Mouse (Mus musculus): Measurements from ENCODE around the gene Aim2. TPM values are rescaled to one million over a fixed set of nuclear protein-coding genes. Genes with fewer than 3 reads are reported as not detected.

The Aim2 gene
- polyA plus RNA-seq, 1 experiment from 2014 or later, result 2.9 TPM

GRCm38 (mm10) chr1:173427385-173427784 is 76.7 kb downstream of the Aim2 start:
- no peak overlapping the region for H3K27ac ChIP-seq (ENCODE audit: low read length)
- H3K4me3 ChIP-seq (replicated peaks; ENCODE audit: low read length), result no peak overlapping the region
- H3K9me3 ChIP-seq (replicated peaks; ENCODE audit: control insufficient read depth, low read length), result no peaks in the 10 kb centered on the region
- ATAC-seq (ENCODE audit: insufficient read depth, low FRiP score), result no peak
- no peak overlapping the region for H3K4me2 ChIP-seq (ENCODE audit: low read depth, low read length)
- H3K9ac ChIP-seq (ENCODE audit: low read length), result no peak overlapping the region
- no peaks in the 10 kb centered on the region for H3K27me3 ChIP-seq (ENCODE audit: control insufficient read depth, insufficient read depth, low read length)
- H3K4me1 ChIP-seq (ENCODE audit: control insufficient read depth, insufficient read depth, low read length), result no peaks in the 10 kb centered on the region
- 82% methylated on average over 8 of the region's 8 CpGs for WGBS
- no peaks in the 10 kb centered on the region for H3K36me3 ChIP-seq (ENCODE audit: control insufficient read depth, insufficient read depth, low read length)

GRCm38 (mm10) chr1:173429995-173430699 is 79.5 kb downstream of the Aim2 start:
- H3K36me3 ChIP-seq (ENCODE audit: control insufficient read depth, insufficient read depth, low read length), result no peaks in the 10 kb centered on the region
- no peak overlapping the region for H3K9ac ChIP-seq (ENCODE audit: low read length)
- H3K27ac ChIP-seq (ENCODE audit: low read length), result no peak overlapping the region
- 79% methylated on average over 5 of the region's 5 CpGs for WGBS
- ATAC-seq (ENCODE audit: insufficient read depth, low FRiP score), result no peak
- H3K9me3 ChIP-seq (replicated peaks; ENCODE audit: control insufficient read depth, low read length), result no peaks in the 10 kb centered on the region
- no peaks in the 10 kb centered on the region for H3K27me3 ChIP-seq (ENCODE audit: control insufficient read depth, insufficient read depth, low read length)
- H3K4me2 ChIP-seq (ENCODE audit: low read depth, low read length), result no peak overlapping the region
- no peak overlapping the region for H3K4me3 ChIP-seq (replicated peaks; ENCODE audit: low read length)
- no peaks in the 10 kb centered on the region for H3K4me1 ChIP-seq (ENCODE audit: control insufficient read depth, insufficient read depth, low read length)

DNA sequence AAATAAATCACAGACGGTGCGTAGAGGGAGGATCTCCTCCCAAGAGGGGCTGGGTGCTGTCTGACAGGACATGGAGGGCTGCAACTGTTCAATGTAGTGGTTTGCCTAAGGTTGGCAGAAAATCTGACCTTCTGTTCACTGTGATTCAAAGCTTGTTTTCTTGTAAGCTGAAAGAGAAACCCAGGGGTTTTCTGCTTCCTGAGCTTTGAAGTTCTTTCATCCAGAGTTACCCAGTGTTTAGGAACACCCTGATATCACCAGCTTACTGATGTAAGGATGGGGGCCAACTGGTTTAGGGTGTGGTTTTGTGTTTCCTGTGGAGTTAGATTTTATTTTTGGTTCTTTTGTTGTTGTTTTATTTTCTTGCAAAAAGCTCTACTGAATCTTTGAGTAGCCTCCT is 81.7 kb downstream of the Aim2 start:
- no peak for ATAC-seq (ENCODE audit: insufficient read depth, low FRiP score)
- Histone ChIP-seq H3K27me3 (ENCODE audit: control insufficient read depth, insufficient read depth, low read length) (no peaks in the 10 kb centered on the region), H3K9me3 (replicated peaks; ENCODE audit: control insufficient read depth, low read length) (no peaks in the 10 kb centered on the region), H3K36me3 (ENCODE audit: control insufficient read depth, insufficient read depth, low read length) (no peaks in the 10 kb centered on the region), H3K4me3 (replicated peaks; ENCODE audit: low read length) (no peak overlapping the region), H3K27ac (ENCODE audit: low read length) (no peak overlapping the region), H3K9ac (ENCODE audit: low read length) (no peak overlapping the region), H3K4me2 (ENCODE audit: low read depth, low read length) (no peak overlapping the region), H3K4me1 (ENCODE audit: control insufficient read depth, insufficient read depth, low read length) (no peaks in the 10 kb centered on the region)
- 58% methylated on average over 2 of the region's 2 CpGs for WGBS

DNA sequence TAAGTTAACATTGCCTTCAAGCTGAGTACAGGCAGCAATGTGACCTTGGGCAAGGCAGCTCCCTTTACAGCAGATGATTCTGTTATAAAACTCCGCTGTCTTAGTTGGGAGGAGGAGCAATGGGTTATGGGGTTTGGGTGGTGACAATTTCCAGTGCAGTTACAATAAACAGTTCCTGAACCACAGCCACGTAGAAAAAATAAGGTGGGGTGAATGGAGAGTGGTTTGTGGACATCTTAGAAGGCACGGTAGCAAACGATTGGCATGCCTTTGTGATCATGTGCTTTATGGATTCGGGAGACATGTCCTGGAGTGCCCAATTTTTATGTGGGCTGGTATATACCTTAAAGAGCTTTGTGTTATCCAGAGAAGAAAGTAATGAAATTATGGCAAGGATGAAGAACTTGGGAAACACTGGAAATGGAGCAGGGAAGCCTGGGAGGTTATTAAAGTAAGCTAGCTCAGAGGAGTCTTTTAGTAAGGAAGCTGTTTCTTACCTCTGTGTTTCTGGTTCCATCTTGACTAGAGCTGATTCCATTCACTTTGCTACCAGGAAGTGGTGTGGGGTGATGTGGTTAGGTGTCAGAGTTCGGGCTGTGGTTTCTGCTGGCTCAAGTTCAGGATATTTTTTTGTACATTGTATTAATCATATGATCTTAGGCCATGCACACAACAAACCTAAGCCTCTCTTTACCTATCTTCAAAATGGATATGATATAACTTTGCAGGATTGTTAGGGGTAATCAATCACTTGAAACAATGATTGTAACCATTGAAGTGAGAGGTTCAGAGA is 86.7 kb downstream of the Aim2 start:
- H3K36me3 ChIP-seq (ENCODE audit: control insufficient read depth, insufficient read depth, low read length), result no peaks in the 10 kb centered on the region
- no peak for ATAC-seq (ENCODE audit: insufficient read depth, low FRiP score)
- H3K9me3 ChIP-seq (replicated peaks; ENCODE audit: control insufficient read depth, low read length), result no peaks in the 10 kb centered on the region
- H3K27me3 ChIP-seq (ENCODE audit: control insufficient read depth, insufficient read depth, low read length), result no peaks in the 10 kb centered on the region
- H3K4me1 ChIP-seq (ENCODE audit: control insufficient read depth, insufficient read depth, low read length), result no peaks in the 10 kb centered on the region
- H3K4me2 ChIP-seq (ENCODE audit: low read depth, low read length), result no peak overlapping the region
- H3K9ac ChIP-seq (ENCODE audit: low read length), result no peak overlapping the region
- H3K4me3 ChIP-seq (replicated peaks; ENCODE audit: low read length), result no peak overlapping the region
- no peak overlapping the region for H3K27ac ChIP-seq (ENCODE audit: low read length)
- 61% methylated on average over 6 of the region's 6 CpGs for WGBS

GRCm38 (mm10) chr1:173440681-173441080 is 90.0 kb downstream of the Aim2 start:
- H3K27ac ChIP-seq (ENCODE audit: low read length), result no peak overlapping the region
- WGBS, result 43% methylated on average over 1 of the region's 1 CpGs
- no peak overlapping the region for H3K9ac ChIP-seq (ENCODE audit: low read length)
- H3K4me1 ChIP-seq (ENCODE audit: control insufficient read depth, insufficient read depth, low read length), result no peaks in the 10 kb centered on the region
- no peaks in the 10 kb centered on the region for H3K9me3 ChIP-seq (replicated peaks; ENCODE audit: control insufficient read depth, low read length)
- ATAC-seq (ENCODE audit: insufficient read depth, low FRiP score), result no peak
- H3K27me3 ChIP-seq (ENCODE audit: control insufficient read depth, insufficient read depth, low read length), result no peaks in the 10 kb centered on the region
- H3K4me3 ChIP-seq (replicated peaks; ENCODE audit: low read length), result no peak overlapping the region
- H3K4me2 ChIP-seq (ENCODE audit: low read depth, low read length), result no peak overlapping the region
- H3K36me3 ChIP-seq (ENCODE audit: control insufficient read depth, insufficient read depth, low read length), result no peaks in the 10 kb centered on the region

DNA sequence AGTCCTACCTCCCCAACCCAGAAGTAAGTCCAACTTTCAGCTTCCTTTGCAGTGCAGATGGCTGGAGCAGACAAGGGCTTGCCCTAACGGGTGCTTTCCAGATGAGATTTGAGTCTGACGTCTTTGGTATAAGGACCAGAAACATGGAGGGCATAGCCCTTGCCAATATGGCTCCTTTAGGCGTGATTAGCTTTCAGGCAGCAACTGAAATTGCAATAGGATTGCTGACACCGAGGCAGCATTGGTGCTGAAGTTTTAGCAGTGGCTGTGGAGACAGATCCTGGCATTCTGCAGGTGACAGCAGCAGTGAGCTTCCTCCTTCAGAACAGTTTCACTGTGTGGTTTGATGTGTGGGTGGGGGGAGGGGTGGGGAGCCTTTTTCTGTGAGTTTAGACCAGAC is 90.5 kb downstream of the Aim2 start:
- WGBS, result 64% methylated on average over 4 of the region's 4 CpGs
- no peaks in the 10 kb centered on the region for H3K4me1 ChIP-seq (ENCODE audit: control insufficient read depth, insufficient read depth, low read length)

DNA sequence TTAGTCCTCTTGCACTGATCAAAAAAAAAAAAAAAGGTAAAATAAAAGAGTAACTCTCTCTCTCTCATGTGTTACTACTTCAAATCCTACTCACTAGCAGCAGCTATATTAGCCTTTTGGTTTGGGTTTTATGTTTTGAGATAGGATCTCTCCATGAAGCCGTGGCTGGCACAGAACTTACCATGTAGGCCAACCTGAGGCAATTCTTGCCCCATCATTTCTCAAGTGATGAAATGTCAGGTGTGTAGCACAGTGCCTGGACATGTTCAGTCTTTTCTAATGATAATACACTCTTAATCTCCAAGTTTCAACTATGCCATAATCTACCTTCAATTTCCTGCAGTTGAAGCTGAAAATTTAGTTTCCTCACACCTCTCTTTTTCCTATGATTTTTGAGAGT is 92.4 kb downstream of the Aim2 start:
- H3K9ac ChIP-seq (ENCODE audit: low read length), result no peak overlapping the region
- H3K4me2 ChIP-seq (ENCODE audit: low read depth, low read length), result no peak overlapping the region
- no peak overlapping the region for H3K27ac ChIP-seq (ENCODE audit: low read length)
- H3K9me3 ChIP-seq (replicated peaks; ENCODE audit: control insufficient read depth, low read length), result no peaks in the 10 kb centered on the region
- no peaks in the 10 kb centered on the region for H3K4me1 ChIP-seq (ENCODE audit: control insufficient read depth, insufficient read depth, low read length)
- no peak for ATAC-seq (ENCODE audit: insufficient read depth, low FRiP score)
- no peaks in the 10 kb centered on the region for H3K27me3 ChIP-seq (ENCODE audit: control insufficient read depth, insufficient read depth, low read length)
- no peak overlapping the region for H3K4me3 ChIP-seq (replicated peaks; ENCODE audit: low read length)
- 81% methylated on average over 1 of the region's 1 CpGs for WGBS
- no peaks in the 10 kb centered on the region for H3K36me3 ChIP-seq (ENCODE audit: control insufficient read depth, insufficient read depth, low read length)

More for the DNA sequence above, 90.5 kb downstream of the Aim2 start:
- H3K4me2 ChIP-seq (ENCODE audit: low read depth, low read length), result no peak overlapping the region
- no peaks in the 10 kb centered on the region for H3K36me3 ChIP-seq (ENCODE audit: control insufficient read depth, insufficient read depth, low read length)
- no peak for ATAC-seq (ENCODE audit: insufficient read depth, low FRiP score)
- H3K27ac ChIP-seq (ENCODE audit: low read length), result no peak overlapping the region
- H3K4me3 ChIP-seq (replicated peaks; ENCODE audit: low read length), result no peak overlapping the region
- no peak overlapping the region for H3K9ac ChIP-seq (ENCODE audit: low read length)
- H3K27me3 ChIP-seq (ENCODE audit: control insufficient read depth, insufficient read depth, low read length), result no peaks in the 10 kb centered on the region
- H3K9me3 ChIP-seq (replicated peaks; ENCODE audit: control insufficient read depth, low read length), result no peaks in the 10 kb centered on the region

DNA sequence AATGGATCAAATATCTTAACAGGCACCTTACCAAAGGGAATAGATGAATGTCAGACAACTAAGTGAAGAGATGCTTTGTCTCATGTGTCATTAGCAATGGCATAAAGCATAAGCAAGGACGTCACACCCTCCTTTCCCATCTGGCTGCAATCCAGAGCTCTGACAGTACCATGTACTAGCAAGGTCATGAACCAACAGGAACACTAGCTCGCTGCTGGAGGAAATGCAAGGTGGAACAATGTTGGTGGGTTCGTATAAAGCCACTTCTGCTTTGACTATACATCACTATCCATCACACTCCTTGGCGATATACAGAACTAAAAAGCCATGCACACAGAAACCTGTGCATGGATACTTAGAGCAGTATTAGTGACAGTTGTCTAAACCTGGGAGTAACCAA is 96.4 kb downstream of the Aim2 start:
- H3K27me3 ChIP-seq (ENCODE audit: control insufficient read depth, insufficient read depth, low read length), result no peaks in the 10 kb centered on the region
- H3K27ac ChIP-seq (ENCODE audit: low read length), result no peak overlapping the region
- H3K4me3 ChIP-seq (replicated peaks; ENCODE audit: low read length), result no peak overlapping the region
- no peak for ATAC-seq (ENCODE audit: insufficient read depth, low FRiP score)
- H3K9ac ChIP-seq (ENCODE audit: low read length), result no peak overlapping the region
- H3K4me1 ChIP-seq (ENCODE audit: control insufficient read depth, insufficient read depth, low read length), result no peaks in the 10 kb centered on the region
- H3K9me3 ChIP-seq (replicated peaks; ENCODE audit: control insufficient read depth, low read length), result no peaks in the 10 kb centered on the region
- 50% methylated on average over 4 of the region's 4 CpGs for WGBS
- no peak overlapping the region for H3K4me2 ChIP-seq (ENCODE audit: low read depth, low read length)
- H3K36me3 ChIP-seq (ENCODE audit: control insufficient read depth, insufficient read depth, low read length), result no peaks in the 10 kb centered on the region

- no peaks in the 10 kb centered on the region for H3K27me3 ChIP-seq (ENCODE audit: control insufficient read depth, insufficient read depth, low read length)
- no peaks in the 10 kb centered on the region for H3K36me3 ChIP-seq (ENCODE audit: control insufficient read depth, insufficient read depth, low read length)
- 86% methylated on average over 4 of the region's 4 CpGs for WGBS
- no peak for ATAC-seq (ENCODE audit: insufficient read depth, low FRiP score)
- no peak overlapping the region for H3K9ac ChIP-seq (ENCODE audit: low read length)
- H3K27ac ChIP-seq (ENCODE audit: low read length), result no peak overlapping the region
- no peaks in the 10 kb centered on the region for H3K9me3 ChIP-seq (replicated peaks; ENCODE audit: control insufficient read depth, low read length)
- no peaks in the 10 kb centered on the region for H3K4me1 ChIP-seq (ENCODE audit: control insufficient read depth, insufficient read depth, low read length)
- no peak overlapping the region for H3K4me3 ChIP-seq (replicated peaks; ENCODE audit: low read length)
- no peak overlapping the region for H3K4me2 ChIP-seq (ENCODE audit: low read depth, low read length)
Measured at GRCm38 (mm10) chr1:173450621-173451020, 99.9 kb downstream of the Aim2 start.

Measured in stomach, embryonic 16.5 days (tissue).